Mouse (Mus musculus): ENCODE results near the gene 1700029I15Rik.
"Not testable (repeated sequence)": the region's sequence is repeated elsewhere in the genome, so short reads cannot be mapped to it uniquely, and the experiment has no call there.

The 1700029I15Rik gene

DNA sequence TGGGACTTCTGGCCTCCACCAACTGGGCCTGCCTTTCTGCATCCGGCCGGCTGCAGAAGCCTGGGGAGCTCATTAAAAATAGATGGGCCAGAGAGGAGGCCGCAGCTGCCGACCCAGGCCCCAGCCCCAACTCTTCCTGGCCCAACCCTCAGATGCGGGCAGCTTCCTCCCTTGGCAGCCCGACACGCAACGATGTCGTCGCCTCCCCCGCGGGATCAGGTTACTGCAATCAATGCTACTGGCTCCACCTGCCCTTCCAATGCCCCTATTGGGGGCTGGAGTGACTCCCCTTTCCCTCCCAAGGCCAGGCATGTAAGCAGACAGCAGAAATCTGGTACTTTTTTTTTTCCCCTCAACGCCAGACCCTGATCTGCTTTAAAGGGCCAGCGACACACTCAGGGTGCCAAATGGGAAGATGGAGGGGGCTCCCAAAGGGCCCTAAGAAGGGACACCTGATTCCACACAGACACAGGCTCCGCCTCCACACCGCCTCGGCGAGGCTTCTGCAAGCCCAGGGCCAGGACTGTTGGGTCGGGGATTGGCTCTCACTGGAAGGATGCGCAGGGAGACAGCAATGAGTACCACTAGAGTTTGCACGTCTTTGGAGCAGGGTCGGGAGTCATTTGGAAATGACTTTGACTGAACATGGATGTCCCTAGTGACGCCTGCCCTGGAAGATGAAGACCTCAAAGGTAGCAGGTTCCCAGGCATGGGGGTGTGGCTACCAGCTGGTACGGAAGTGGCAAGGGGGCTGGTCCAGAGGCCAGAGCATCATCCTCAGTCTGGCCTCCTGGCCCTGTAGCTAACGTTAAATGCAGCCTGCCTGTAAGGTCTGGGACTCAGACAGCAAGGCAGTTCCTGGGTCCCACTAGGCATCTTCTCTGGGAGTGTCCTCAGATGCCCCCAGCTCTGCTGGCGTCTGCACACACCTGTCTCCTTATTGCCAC, 10.3 kb downstream of the 1700029I15Rik start:
- DNase-seq (ENCODE audit: low spot score), result no peak

DNA sequence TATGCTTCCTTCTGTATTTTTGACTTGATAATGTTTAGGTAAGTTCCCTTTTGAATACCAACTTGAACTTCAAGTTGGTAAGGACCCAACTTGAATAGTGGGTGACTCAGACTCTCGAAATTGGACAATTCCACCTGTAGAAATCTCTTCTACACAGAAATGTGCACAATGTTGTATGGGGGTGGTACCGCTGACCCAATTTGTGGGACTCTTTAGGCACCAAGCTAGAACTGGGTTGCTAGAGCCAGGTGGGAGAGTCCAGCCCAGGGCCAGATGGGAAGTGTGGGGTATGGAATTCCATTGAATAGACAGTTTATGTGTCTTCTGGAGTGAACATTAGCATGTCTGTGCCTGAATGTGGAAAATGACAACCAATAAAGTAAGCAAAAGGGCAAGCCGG, 13.2 kb downstream of the 1700029I15Rik start:
- DNase-seq (ENCODE audit: low spot score), result no peak

DNA sequence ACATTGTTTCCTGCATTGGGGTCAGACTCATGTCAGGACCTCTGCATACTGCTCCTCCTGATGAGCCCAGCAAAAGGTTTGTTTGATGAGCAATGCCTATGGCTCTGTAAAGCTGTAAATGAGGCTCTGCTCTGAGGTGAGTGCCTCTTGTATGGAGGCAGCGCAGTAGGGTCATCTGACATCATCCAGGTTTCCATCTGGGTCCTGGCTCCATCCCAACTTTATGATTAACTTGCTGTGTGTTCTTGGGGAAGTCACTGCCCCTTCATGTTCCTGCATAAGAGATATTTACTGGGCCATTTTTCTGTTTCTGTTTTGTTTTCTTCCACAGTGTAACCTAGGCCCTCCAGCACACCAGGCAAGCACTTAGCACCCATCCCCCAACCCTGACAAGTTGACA, 15.1 kb downstream of the 1700029I15Rik start:
- no peak for DNase-seq (ENCODE audit: low spot score)

DNA sequence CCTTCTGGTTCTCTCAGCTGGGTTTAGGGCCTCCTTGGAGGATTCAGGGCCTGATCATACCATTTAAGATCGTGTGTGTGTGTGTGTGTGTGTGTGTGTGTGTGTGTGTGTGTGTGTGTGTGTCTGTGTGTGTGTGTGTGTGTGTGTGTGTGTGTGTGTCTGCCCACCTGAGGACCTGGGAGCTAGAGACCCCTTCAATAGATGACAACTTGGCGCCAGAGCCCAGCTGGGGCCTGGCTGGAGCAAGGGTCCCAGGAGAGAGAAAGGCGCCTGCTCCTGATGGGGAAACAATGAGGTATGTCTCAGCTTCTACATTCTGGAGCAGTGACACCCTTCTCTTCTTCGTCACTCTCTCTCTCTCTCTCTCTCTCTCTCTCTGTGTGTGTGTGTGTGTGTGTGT, 17.5 kb downstream of the 1700029I15Rik start:
- not testable (repeated sequence) for DNase-seq (ENCODE audit: low spot score)

DNA sequence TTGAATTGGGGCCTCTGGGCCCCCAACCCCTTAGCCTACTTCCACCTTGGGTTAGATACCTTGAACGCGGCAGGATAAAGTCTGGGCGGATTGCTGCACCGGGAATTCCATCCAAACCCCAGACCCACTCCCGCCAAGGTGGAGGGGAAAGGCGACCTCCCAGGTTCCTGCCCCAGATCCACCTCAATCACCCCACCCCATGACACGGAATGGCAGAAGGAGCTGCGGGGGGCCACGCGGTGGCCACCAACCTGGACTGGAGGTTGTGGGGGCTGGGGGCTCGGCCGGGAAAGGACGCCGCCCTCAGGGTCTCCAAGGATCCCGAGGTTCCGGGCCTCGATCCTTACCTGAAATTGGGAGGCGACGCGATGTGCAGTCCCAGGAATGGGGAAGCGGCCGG, 18.3 kb downstream of the 1700029I15Rik start:
- DNase-seq (ENCODE audit: low spot score), result no peak

DNA sequence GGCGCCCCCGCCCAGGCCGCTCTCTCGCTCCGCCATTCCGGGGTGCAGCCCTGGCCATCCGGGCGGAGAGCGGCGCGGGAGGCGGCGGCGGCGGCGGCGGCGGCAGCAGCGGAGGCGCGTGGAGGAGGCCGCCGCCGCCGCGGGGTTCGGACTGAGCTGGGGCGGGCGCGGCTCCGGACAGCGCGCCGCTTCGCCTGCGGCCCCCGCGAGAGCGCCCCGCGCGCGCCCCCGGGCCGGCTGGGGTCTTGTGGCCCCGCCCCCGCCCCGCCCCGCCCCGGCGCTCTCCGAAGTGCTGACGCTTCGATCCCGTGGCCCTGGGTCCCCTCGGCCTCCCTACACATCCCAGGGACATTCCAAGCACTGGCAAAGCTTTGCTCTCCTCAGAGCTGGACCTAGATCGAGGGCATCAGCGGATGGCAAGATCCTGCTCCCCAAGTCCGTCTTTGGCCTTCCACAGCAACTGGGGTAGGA, 18.8 kb downstream of the 1700029I15Rik start, which contains the start of gene Mapk8ip1:
TSS of gene Mapk8ip1 (minus strand) at position 173 of the 471 bp plus-strand sequence.
- no peak for DNase-seq (ENCODE audit: low spot score)

DNA sequence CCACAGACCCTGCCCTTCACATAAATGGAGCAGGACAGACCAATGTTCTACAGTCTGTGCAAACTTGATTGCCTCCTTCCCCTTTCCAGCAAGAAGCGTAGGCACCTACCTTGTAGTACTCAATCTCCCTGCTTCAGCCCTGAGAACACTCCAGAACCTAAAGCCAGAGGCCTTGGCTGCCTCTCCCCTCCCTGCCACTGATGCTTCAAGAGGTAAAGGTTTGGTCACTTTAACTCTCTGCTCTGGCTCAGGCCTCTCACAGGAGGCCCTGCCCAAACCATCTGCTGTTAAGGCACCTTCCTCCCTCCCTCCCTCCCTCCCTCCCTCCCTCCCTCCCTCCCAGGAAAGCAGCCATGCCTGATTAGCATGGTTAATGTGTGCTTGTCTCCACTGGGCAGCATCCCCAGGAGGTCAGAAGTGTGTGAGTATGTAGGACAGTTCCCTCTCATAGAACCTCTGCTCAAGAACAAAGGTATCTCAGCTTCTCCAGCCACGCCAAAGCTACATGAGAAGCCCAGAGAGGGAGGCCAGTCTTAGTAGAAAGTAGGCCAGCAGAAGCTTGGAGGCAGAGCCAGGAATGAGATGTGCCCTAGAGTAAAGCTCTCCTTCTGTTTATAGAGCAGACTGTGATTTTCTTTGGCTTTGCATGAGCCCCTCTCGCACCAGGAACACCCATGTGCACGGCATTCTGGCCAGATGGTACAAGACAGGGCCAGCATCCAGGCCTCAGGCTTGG, 20.4 kb downstream of the 1700029I15Rik start:
- DNase-seq (ENCODE audit: low spot score), result no peak

DNA sequence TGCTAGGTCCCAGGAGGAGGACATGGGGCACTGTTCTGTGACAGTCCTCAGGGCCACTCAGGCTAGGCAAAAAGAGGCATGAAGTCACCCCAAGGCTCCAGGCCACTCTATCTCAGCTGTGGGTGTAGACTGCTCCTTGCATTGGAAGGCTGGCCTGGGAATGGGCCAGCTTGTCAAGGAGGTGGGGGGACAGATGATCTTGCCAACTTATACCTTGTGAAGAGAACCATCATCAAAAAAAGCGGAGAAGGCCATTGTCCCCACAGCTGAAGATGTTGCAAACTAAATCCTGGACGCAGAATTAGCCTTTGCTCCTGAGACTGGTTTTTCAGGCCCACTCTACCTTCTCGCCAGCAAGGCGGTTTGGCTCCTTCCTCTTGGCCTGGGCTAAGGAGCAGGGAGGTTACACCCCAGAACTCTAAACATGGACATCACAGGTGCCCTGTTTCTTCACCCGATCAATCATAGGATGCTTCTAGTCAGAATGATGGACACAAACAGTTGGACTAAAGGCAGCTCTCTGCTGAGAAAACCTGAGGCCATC, 21.5 kb downstream of the 1700029I15Rik start:
- DNase-seq (ENCODE audit: low spot score), result no peak

DNA sequence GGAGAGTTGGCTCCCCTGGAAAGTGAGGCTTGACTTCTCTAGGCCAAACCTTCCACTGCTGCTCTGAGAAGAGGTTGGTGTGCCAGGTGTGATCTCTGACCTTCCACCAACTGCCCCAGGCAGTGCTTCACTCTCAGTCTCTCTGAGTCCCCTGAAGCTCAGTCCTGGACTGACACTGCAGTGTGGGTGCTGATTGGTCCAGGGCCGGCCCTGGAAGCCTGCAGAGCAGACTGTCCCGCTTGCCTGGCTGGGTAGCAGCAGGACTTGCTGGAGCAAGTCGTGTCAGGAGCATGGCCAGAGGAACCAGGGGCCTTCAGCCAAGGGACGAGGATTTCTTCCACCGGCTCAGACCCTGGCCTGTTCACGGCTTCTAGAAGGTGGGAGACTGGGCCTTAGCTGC, 22.4 kb downstream of the 1700029I15Rik start:
- no peak for DNase-seq (ENCODE audit: low spot score)

DNA sequence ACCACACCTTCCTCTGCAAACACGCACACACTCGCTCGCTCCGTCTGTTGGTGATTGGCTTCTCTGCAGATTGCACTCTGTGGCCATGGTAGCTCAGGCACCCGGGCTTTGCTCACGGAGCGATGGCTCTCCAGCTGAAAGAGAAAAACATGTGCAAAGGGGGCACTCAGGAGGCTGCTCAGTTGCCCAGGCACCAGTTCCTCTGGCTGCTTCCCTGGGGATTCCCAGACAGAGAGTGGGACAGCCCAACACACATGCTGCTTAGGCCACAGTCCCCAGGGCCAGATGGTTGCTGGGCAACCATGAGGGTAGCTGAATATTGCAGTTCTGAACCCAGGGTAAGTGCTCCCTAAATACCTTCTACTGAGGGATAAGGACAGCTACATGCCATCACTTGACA, 23.3 kb downstream of the 1700029I15Rik start:
- DNase-seq (ENCODE audit: low spot score), result no peak

DNA sequence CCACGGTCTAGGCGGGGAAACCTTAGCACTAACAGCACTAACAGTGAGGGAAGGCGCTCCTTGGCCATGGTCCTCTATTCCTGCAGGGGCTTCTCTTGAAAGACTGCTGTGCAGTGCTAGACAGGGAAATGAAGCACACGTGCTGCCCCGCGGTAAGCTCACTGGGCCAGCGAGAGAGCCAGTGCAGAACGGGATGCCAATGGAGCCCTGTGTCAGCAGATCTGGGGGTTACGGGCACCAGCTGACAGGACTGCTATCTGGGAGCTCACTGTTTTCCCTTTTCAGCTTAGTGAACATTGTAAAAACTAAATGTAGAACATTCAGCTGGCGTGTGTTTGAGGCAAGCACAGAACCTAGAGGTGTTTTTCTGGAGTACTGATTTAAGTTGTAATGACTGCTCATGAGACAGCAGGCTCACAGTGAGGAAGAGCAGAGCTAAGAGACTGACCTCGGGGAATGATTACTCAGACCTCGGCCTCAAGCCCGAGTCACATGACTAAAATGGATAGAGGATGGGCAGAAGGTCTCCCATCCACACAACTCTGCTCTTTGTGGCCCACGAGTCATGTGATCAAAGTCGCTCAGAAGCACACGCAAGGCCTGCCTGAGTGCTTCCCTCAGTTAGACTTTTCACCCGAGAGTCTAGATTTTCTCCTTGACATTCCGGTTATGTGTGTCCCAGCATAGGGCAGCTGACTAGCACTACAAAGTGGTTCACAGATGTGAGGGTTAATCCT, 26.1 kb downstream of the 1700029I15Rik start:
- DNase-seq (ENCODE audit: low spot score), result no peak

DNA sequence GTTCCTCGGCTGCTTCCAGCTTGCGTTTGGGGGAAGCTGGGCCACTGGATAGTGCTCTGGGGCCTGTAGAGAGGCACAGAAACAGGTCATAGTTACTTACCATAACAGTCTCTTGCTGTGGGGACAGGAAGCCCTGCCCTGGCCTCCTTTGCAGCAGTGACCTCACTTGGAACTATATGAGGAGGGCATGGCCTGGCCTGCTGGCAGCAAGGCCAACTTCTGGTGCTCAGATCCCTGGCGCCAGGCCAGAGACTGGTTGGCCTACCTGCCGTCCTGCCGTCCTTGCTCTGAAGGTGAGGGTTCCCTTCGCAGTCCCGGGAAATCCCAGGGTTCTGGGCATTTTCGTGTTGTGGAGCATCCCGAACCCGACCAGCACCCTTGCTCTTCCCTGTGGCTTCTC, 29.4 kb downstream of the 1700029I15Rik start:
- DNase-seq (ENCODE audit: low spot score), result no peak

DNA sequence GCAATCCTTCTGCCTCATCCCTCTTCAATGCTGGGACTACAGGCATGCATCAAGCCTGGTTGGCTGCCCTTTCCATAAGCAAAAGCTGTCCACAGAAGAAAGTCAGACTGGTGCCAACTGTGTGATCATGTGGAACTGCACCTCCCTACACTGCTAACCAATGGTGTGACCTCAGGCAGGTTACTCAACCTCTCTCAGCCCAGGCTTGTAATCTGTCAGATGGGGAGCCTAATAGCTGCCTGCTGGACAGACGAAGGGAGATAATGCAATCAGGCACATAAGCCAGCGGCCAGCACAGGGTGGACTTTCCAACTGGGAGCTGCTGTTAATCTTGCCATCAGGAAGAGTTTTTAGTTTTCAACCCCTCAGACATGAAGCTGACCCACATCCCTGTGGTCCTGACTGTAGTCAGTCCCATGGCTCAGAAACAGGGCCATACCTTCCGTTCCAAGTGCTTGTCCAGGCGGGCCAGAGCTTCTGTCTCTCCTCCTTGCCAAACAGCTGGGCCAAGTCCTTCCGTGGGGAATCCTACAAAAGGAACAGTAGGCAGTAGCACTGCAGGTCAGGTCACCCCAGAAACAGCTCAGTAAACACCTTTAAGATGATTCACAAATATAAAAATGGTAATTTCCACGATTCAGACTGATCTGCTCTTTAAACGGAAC, 39.5 kb downstream of the 1700029I15Rik start:
- no peak for DNase-seq (ENCODE audit: low spot score)

DNA sequence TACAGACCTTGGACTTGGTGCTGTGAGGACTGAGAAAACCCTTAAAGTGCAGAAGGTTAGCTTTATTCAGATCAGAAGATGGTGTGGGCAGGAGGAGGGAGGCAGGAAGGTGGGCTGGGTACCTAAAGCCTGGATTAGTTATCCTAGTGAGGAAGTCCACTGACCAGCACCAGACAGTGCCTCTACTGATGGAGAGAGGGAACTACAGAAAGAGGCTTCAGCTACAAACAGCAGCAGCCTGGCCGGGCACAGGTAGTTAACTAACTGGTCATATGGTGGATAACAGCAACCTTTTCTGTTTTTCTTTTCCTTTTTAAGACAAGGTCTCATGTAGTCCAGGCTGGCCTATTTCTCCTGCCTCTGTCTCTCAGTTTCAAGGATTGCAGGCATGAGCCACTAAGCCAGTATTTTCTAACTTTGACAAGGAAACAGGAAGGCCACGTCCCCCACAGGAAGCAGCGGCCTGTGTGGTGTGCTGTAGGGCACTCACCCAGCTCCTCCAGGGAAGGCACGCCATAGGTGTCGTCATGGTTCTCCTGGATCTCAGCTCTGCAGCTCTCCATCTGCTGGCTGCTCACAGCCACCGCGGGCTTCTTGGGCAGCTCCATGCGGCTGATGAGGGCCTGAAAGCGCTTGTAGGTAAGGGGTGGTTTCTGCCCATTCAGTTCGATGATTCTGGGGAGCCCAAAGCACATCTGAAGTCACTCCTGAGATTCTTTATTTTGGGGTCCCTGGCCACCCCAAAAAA, 40.2 kb downstream of the 1700029I15Rik start:
- no peak for DNase-seq (ENCODE audit: low spot score)

DNA sequence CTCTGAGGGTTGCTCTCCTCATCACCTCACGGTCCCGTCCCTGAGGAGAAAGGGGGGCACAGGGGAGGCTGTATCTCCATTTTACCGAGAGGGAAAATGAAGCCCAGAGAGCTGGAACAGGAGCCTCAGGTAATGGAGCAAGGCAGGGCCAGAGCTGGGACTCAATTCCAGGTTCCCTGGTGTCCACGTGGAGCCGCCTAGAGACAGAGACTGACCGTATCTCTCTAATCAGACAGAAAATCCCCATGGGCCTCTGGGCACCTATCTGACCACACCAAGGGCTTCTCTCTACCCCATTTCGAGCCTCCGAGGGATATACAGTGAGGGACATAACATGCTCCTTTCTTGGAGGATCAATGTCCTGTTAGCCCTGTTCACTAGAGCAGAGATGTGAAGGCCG, 40.8 kb downstream of the 1700029I15Rik start:
- DNase-seq (ENCODE audit: low spot score), result no peak

DNA sequence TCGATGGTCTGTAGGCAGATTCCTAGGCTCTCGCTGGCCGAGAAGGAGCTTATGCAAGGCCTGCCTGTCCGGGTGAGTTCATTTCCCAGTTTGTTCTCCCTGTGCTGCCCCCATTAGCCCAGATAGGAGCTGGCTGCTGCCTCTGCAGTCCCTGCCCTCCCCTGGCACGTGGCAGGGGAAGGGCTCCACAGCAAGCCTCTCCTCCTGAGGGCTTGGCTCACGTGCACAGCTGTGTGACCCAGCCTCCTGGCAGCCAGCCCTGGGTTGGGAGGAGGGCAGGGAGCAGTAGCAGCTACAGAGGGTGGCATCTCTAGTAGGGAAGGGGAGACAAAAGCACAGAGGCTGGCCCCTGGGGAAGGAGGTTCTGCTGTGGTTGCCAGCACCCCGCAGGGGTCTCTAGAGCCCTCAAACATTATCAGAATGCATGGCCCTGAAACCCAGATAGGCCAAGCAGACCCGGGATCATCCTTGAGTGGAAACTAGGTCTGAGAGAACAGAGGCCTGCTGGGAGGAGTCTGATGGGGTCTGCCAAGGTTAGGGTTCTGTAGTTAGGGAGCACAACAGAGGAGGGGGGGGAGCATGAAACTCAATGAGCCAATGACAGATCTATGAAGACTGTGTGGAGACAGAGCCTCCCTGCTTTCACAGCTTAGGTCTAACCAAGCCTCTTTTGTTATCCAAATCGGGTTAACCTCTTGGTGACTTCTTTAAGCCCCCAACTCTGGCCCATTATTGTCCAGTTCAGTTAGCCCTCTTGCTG, 41.5 kb downstream of the 1700029I15Rik start:
- peak; percentile 92 for DNase-seq (ENCODE audit: low spot score)

DNA sequence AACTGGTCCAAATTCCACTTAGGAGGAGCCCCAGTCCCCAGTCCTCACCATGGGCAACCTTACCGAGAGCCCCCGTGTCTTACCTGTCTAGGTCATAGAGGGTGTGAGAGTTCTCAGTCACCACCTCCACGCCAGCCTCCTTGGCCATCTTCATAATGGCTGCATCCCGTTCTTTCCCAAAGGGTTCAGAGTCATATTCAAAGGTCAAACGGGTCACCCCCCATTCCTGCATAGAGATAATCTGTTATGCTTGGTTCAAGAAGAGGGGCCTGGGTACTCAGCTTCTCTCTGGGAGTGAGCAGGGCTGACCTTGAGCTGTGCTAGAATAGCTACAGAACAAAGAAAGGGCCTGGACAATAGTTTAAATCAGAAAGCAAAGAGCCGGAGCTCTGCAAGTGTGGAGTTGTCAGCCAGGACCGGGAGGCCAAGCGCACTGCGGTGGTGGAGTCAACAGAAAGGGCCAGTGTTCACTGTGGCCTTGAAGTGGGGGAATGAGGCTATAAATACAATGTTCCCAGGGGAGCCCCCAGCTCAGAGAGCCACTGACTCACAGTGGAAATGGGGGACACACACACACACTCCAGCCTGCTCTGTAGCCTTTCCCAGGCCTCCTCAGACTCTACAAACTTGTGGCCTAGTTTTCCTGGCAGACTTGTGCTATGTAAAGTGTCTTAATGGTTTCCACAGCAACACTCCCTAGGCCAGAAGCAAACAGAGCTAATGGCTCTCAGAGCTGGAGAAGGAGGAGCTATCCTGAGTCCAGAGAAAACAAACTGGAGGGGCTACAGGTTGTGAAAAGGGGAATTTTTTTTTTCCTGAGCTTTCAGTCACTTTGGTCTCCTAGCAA, 42.3 kb downstream of the 1700029I15Rik start:
- no peak for DNase-seq (ENCODE audit: low spot score)

DNA sequence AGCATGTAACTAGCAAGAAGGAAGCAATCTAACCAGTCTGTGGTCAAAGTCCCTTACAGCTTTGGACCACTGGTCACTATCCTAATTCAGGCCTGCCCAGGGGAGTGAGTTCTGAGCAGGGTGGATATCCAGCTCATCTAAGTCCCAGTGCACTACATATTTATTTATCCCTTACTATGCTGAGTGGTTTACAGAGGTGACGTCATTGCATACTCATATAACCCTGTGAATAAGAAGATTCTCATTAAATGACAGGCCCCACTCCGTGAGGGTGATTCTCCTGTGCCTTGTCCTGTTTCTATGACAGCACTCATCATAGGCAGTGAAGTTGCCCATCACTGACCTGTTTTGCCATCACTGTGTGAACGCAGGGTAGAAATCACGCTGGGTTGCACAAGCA, 43.0 kb downstream of the 1700029I15Rik start:
- DNase-seq (ENCODE audit: low spot score), result no peak

DNA sequence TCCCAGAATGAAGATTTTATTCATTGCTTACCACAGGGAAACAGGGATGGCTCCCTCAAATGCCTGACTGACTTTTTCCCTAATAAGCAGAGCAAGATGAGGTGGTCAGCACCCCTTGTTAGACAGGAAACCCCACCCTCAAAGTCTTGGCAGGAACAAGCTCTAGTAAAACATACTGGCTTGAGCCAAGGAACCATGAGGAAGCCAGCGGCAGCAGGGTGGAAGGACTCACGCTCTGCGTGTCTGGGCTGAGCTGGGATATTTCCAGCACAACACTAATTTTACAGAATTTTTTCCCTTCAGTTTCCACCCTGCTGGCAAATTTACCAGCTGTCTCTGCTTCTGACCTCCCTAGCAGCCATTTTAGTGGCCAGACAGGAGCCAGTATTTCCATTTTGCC, 44.1 kb downstream of the 1700029I15Rik start:
- peak; percentile 62 for DNase-seq (ENCODE audit: low spot score)

Data from urinary bladder, postnatal 14 days (tissue).